9 mouse cellular contexts compared by ENCODE assay signal in genomic region chr14:25767725-25768203, GRCm38 (mm10). TPM values are rescaled to one million over a fixed set of nuclear protein-coding genes. Genes with fewer than 3 reads are reported as not detected.
DNase-seq lines count a peak whose midpoint lies in the region; ATAC-seq and TF ChIP-seq lines count a peak whose summit lies in the region.
"Had no signal": no experiment of that assay in that cellular context is flagged by ENCODE, and none has a peak within 500 bp of the region (broad histone marks: within the 10 kb centered on the region; RNA-seq: fewer than 3 reads in every experiment).

No protein-coding gene starts in this region.

- peak; percentile 63 for DNase-seq in gastrocnemius, adult 2 months
- no peak for DNase-seq in gastrocnemius, postnatal 10 days
- DNase-seq in embryonic facial prominence, embryonic 11.5 days (ENCODE audit: low spot score) = no peak
- no peak for DNase-seq in hindbrain, embryonic 14.5 days (ENCODE audit: low spot score)
- DNase-seq in liver, embryonic 11.5 days (ENCODE audit: low spot score) = no peak
- DNase-seq in cerebellum, postnatal 14 days = no peak
- no peak for DNase-seq in left cerebral cortex, adult 18-20 months (ENCODE audit: low spot score in 2 of 2)

- H3K36me3 ChIP-seq in embryonic facial prominence, embryonic 11.5 days (replicated peaks; ENCODE audit: control insufficient read depth, insufficient read depth, low read depth, low read length) = no peaks in the 10 kb centered on the region; the same call in 1 of the 2 replicates
- H3K36me3 ChIP-seq in hindbrain, embryonic 14.5 days (replicated peaks; ENCODE audit: control insufficient read depth, insufficient read depth) = no peaks in the 10 kb centered on the region
- no peaks in the 10 kb centered on the region for H3K36me3 ChIP-seq in liver, embryonic 11.5 days (ENCODE audit: control insufficient read depth, insufficient read depth, low read length)
- H3K36me3 ChIP-seq in neural tube, embryonic 14.5 days (ENCODE audit: control insufficient read depth, insufficient read depth, low read length) = no peaks in the 10 kb centered on the region
- H3K36me3 ChIP-seq: G1E had no signal

- peak overlapping the region; percentile 80 for H3K9ac ChIP-seq in embryonic facial prominence, embryonic 11.5 days (replicated peaks; ENCODE audit: low read length)
- H3K9ac ChIP-seq in hindbrain, embryonic 14.5 days = peak overlapping the region; percentile 74
- H3K9ac ChIP-seq in liver, embryonic 11.5 days (ENCODE audit: low read depth, low read length) = peak overlapping the region; percentile 63
- peak overlapping the region; percentile 67 for H3K9ac ChIP-seq in neural tube, embryonic 14.5 days (replicated peaks; ENCODE audit: low read depth, low read length)

- H3K4me1 ChIP-seq in embryonic facial prominence, embryonic 11.5 days (ENCODE audit: control insufficient read depth, insufficient read depth, low read length) = peaks cover 14% of the 10 kb centered on the region
- peaks cover 32% of the 10 kb centered on the region for H3K4me1 ChIP-seq in hindbrain, embryonic 14.5 days (replicated peaks; ENCODE audit: control insufficient read depth, insufficient read depth, low read length)
- H3K4me1 ChIP-seq in liver, embryonic 11.5 days (replicated peaks; ENCODE audit: control insufficient read depth, insufficient read depth, low read length) = peaks cover 16% of the 10 kb centered on the region
- peaks cover 9% of the 10 kb centered on the region for H3K4me1 ChIP-seq in neural tube, embryonic 14.5 days (ENCODE audit: control insufficient read depth, insufficient read depth, low read length)

- TF ChIP-seq CTCF in gastrocnemius, adult 2 months (IDR thresholded peaks at IDR 0.05) = no peak

- intact Hi-C loops in gastrocnemius, adult 2 months (cut with DNase I) = loop anchor here (5.0 kb wide), 1 partner anchor 40 kb away; no protein-coding TSS in a partner anchor

- peak overlapping the region; percentile 77 for H3K4me3 ChIP-seq in gastrocnemius, adult 2 months
- peak overlapping the region; percentile 77 for H3K4me3 ChIP-seq in embryonic facial prominence, embryonic 11.5 days (ENCODE audit: low read depth, low read length)
- H3K4me3 ChIP-seq in hindbrain, embryonic 14.5 days (replicated peaks; ENCODE audit: low read length) = peak overlapping the region; percentile 63
- peak overlapping the region; percentile 68 for H3K4me3 ChIP-seq in liver, embryonic 11.5 days (ENCODE audit: low read depth, low read length)
- H3K4me3 ChIP-seq in neural tube, embryonic 14.5 days (ENCODE audit: low read depth, low read length) = peak overlapping the region; percentile 50

- peak overlapping the region; percentile 98 for H3K27ac ChIP-seq in gastrocnemius, adult 2 months
- peak overlapping the region; percentile 90 for H3K27ac ChIP-seq in embryonic facial prominence, embryonic 11.5 days (replicated peaks; ENCODE audit: low read depth, low read length)
- H3K27ac ChIP-seq in hindbrain, embryonic 14.5 days = peak overlapping the region; percentile 69
- peak overlapping the region; percentile 49 for H3K27ac ChIP-seq in liver, embryonic 11.5 days (ENCODE audit: low read depth, low read length)
- peak overlapping the region; percentile 52; the same call in 1 of the 2 replicates for H3K27ac ChIP-seq in neural tube, embryonic 14.5 days (ENCODE audit: low read depth, low read length)

- H3K9me3 ChIP-seq in embryonic facial prominence, embryonic 11.5 days (replicated peaks; ENCODE audit: control insufficient read depth, low read length) = no peaks in the 10 kb centered on the region
- no peaks in the 10 kb centered on the region for H3K9me3 ChIP-seq in hindbrain, embryonic 14.5 days (ENCODE audit: control insufficient read depth, low read length)
- no peaks in the 10 kb centered on the region for H3K9me3 ChIP-seq in liver, embryonic 11.5 days (ENCODE audit: control insufficient read depth, low read length)
- H3K9me3 ChIP-seq in neural tube, embryonic 14.5 days (ENCODE audit: control insufficient read depth, low read length) = no peaks in the 10 kb centered on the region
- H3K9me3 ChIP-seq: G1E had no signal

- no peak for ATAC-seq in embryonic facial prominence, embryonic 11.5 days (replicated peaks; ENCODE audit: insufficient number of reproducible peaks, low FRiP score, low TSS enrichment, low read depth)
- ATAC-seq in hindbrain, embryonic 14.5 days (ENCODE audit: low FRiP score) = no peak
- ATAC-seq in liver, embryonic 11.5 days (replicated peaks; ENCODE audit: low FRiP score) = no peak
- ATAC-seq in neural tube, embryonic 14.5 days (ENCODE audit: low read depth) = no peak

- whole genome bisulfite sequencing in embryonic facial prominence, embryonic 11.5 days = 7% methylated on average over 6 of the region's 6 CpGs
- 14% methylated on average over 6 of the region's 6 CpGs for WGBS in hindbrain, embryonic 14.5 days
- WGBS in liver, embryonic 11.5 days = 9% methylated on average over 6 of the region's 6 CpGs
- 28% methylated on average over 6 of the region's 6 CpGs for WGBS in neural tube, embryonic 14.5 days

- H3K4me2 ChIP-seq in embryonic facial prominence, embryonic 11.5 days (ENCODE audit: low read depth, low read length) = peak overlapping the region; percentile 94
- peak overlapping the region; percentile 99 for H3K4me2 ChIP-seq in hindbrain, embryonic 14.5 days (replicated peaks)
- H3K4me2 ChIP-seq in liver, embryonic 11.5 days = peak overlapping the region; percentile 85
- H3K4me2 ChIP-seq in neural tube, embryonic 14.5 days (ENCODE audit: low read depth, low read length) = peak overlapping the region; percentile 99

- H3K27me3 ChIP-seq in embryonic facial prominence, embryonic 11.5 days (ENCODE audit: control insufficient read depth, insufficient read depth, low read length) = no peaks in the 10 kb centered on the region; the same call in 1 of the 2 replicates
- no peaks in the 10 kb centered on the region for H3K27me3 ChIP-seq in hindbrain, embryonic 14.5 days (ENCODE audit: control insufficient read depth, insufficient read depth, low read length)
- H3K27me3 ChIP-seq in liver, embryonic 11.5 days (replicated peaks; ENCODE audit: control insufficient read depth, insufficient read depth, low read length) = no peaks in the 10 kb centered on the region; the same call in 1 of the 2 replicates
- peaks cover 3% of the 10 kb centered on the region; the same call in 1 of the 2 replicates for H3K27me3 ChIP-seq in neural tube, embryonic 14.5 days (ENCODE audit: control insufficient read depth, insufficient read depth, low read length)

RNA-seq across cellular contexts. Expression of gene Zcchc24, which starts 1.1 kb away (rescaled TPM):
- total RNA-seq in gastrocnemius, adult 2 months (2021) = 10 to 100 TPM; 40.6 to 59.3 TPM
- total RNA-seq in gastrocnemius, postnatal 10 days (2021) = 10 to 100 TPM; 65.9 to 66.6 TPM
- 23.6 and 24.5 TPM in 2 replicates for polyA plus RNA-seq in embryonic facial prominence, embryonic 11.5 days (2014; fragmentation: Nextera tagmentation; extraction: Ambion mirVana)
- 18.5 and 19.0 TPM in 2 replicates for polyA plus RNA-seq in hindbrain, embryonic 14.5 days (2014; fragmentation: Nextera tagmentation; extraction: Ambion mirVana)
- polyA plus RNA-seq in liver, embryonic 11.5 days (2014; fragmentation: Nextera tagmentation; extraction: Ambion mirVana) = 11.3 and 13.4 TPM in 2 replicates
- 11.0 and 17.5 TPM in 2 replicates for polyA plus RNA-seq in neural tube, embryonic 14.5 days (2014; fragmentation: Nextera tagmentation; extraction: Ambion mirVana)
- total RNA-seq in left cerebral cortex, adult 18-20 months (2021) = 10 to 100 TPM; 47.4 to 47.7 TPM
- polyA plus RNA-seq: G1E had no signal
